Mouse (Mus musculus) small intestine, adult 2 months (tissue): ENCODE measurements around the gene Gm29776.

Experiments
- CTCF ChIP-seq: fragments of 200-500 bp; IDR thresholded peaks from 2 replicates; pipeline ENCODE4 v1.5.1; 2012; ENCODE audit warnings: low read depth, mild to moderate bottlenecking, control low read depth, inconsistent platforms, low read length, moderate library complexity, mixed read lengths; ENCODE audit not compliant: insufficient replicate concordance, insufficient read length; ENCODE audit errors: extremely low read depth
- POLR2A ChIP-seq: fragments of 200-500 bp; IDR thresholded peaks from 2 replicates; pipeline ENCODE4 v1.6.1; 2012; ENCODE audit warnings: low read depth, mild to moderate bottlenecking, control low read depth, inconsistent platforms, low read length, moderate library complexity

DNA sequence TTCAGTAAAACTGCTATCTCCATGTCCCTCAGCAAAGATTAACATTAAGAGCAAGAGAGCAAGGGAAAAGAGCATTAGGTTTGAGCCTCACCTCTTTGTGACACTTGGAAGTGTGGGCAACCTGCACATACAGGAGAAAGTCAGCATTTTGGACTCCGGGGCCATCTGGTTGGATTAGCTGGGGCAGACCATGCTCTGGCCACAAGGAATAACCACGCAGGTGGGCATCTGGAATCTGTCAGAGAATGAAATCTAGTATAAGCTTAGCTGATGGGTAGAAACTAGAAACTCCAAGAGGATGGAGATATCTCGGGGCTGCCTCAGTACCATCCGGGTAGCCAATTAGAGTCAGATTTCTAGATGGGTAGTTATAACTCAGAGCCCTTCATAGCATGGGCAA, 1.9 kb downstream of the Gm29776 start:
- TF ChIP-seq CTCF (no peak), POLR2A (no peak)
